Mouse (Mus musculus): Measurements from ENCODE around the gene Dctpp1.
A peak's percentile ranks its signal among the peaks of the same experiment; 100 is the strongest.
"Not testable (repeated sequence)": the region's sequence is repeated elsewhere in the genome, so short reads cannot be mapped to it uniquely, and the experiment has no call there.

The Dctpp1 gene

DNA sequence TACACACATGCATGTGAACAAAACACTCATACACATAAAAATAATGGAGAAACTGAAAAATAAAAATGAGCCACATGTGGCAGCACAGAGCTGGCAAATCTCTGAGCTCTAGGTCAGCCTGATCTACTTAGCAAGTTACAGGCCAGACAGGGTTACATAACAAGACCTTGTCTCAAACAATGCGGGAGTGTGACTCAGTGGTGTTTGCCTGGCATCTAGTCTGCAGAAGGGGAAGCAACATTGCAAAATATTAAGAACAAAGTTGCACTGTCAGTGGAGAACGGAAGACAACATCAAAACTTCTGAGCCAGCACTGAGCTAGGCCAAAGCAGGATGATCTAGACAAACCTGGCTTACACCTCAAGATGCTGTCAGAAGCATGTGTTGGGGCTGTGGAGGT is 9.7 kb upstream of the Dctpp1 start:
- DNase-seq (ENCODE audit: low spot score) = no peak

GRCm38 (mm10) chr7:127263526-127263925 is 3.0 kb upstream of the Dctpp1 start:
- no peak for DNase-seq (ENCODE audit: low spot score)

- DNase-seq (ENCODE audit: low spot score) = no peak
Measured at GRCm38 (mm10) chr7:127262218-127262961, 1.9 kb upstream of the Dctpp1 start.

DNA sequence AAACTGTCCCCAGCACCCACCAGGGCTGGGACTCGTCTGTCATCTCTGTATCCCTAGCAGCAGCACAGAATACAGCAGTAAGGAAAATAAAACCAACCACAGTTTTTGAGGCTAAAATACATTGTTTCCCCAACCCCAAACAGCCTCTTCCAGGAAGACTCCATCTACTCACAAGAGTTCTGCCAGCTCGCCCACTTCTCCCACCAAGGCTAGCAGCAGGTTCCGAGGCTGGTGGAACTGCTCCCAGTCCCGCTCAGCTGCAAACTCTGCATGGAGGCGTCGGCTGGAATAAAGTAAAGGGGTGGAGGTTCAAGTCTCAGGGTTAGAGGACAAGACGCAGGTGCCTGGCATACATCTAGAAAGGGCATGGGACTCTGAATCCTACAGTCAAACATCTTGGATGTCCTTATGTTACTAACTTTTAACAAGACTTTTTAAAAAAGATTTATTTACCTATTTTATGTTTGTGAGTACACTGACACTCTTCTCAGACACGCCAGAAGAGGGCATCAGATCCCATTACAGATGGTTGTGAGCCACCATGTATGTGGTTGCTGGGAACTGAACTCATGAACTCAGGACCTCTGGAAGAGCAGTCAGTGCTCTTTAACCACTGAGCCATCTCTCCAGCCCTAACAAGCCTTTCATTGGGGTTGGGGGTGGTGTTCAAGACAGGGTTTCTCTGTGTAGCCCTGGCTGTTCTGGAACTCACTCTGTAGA is 1.2 kb downstream of the Dctpp1 start:
- DNase-seq (ENCODE audit: low spot score) = no peak

DNA sequence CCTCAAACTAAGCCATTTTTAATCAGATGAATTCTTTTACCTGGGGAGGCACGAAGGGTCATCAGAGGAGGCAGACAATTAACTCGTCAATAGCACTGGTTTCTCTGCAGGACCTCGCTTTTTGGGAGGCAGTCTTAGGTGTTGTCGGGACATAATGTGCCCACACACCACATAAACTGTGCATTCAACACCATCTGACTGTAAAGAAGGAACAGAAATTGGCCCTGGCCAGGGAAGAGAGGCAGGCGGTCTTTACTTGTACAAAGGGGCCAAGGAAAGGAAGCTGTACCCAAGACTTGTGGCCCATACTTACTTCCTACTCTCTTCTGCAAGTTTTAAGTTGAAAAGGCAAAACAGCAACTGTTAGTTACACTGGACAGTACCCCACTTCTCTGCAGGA is 4.0 kb downstream of the Dctpp1 start:
- DNase-seq (ENCODE audit: low spot score) = no peak

DNA sequence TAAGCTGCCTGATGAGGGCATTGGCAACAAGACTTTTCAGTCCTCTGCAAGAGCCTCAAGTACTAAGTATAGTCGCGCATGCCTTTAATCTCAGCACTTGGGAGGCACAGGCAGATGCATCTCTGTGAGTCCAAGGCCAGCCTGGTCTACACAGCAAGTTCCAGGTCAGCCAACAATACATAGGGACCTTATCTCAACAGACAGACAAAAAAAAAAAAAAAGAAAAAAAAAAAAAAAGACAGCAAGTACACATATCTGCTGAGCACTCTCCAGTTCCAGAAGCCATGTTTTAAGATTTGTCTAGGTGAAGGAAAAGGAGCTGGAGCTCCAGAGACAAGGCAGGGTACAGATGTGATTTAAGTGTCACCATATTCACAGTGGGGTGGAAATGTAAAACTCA is 4.5 kb downstream of the Dctpp1 start:
- no peak for DNase-seq (ENCODE audit: low spot score)

- DNase-seq (ENCODE audit: low spot score) = no peak
Measured at GRCm38 (mm10) chr7:127255008-127255407, 5.5 kb downstream of the Dctpp1 start.

DNA sequence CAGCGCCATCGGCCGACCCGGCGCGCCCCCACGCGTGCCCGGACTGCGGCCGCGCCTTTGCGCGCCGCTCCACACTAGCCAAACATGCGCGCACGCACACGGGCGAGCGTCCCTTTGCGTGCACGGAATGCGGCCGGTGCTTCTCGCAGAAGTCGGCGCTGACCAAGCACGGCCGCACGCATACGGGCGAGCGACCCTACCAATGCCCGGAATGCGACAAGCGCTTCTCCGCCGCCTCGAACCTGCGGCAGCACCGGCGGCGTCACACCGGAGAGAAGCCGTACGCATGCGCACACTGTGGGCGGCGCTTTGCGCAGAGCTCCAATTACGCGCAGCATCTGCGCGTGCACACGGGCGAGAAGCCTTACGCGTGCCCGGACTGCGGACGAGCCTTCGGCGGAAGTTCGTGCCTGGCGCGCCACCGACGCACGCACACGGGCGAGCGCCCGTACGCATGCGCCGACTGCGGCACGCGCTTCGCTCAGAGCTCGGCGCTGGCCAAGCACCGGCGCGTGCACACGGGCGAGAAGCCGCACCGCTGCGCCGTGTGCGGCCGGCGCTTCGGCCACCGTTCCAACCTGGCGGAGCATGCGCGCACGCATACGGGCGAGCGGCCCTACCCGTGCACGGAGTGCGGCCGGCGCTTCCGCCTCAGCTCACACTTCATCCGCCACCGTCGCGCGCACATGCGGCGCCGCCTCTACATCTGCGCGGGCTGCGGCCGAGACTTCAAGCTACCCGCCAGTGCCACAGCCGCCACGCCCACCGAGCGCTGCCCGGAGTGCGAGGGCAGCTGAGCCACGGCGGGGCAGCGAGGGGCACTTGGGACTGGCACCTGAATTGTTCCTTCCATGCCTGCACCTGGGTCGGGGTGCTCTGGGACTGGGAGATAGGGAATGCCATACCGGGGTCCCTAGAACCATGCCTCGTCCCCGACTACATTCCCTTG is 6.4 kb downstream of the Dctpp1 start:
- DNase-seq (ENCODE audit: low spot score) = peak; percentile 91

- DNase-seq (ENCODE audit: low spot score) = no peak
Measured at GRCm38 (mm10) chr7:127253341-127253740, 7.2 kb downstream of the Dctpp1 start.

DNA sequence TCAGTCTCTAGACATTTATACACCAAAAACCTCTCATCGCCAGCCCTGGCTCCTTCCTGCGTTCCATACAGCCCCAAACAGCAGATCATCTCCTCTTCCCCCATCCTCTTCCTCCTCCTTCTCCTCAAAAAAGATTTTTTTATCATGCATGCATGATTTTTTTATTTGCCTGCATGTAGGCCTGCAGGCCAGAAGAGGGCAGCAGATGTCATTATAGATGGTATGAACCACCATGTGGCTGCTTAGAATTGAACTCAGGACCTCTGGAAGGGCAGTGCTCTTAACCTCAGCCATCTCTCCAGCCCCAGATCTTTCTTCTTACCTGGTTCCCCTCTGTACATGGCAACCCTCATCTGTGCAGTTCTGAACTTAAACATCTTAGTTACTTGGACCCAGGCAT is 8.1 kb downstream of the Dctpp1 start:
- no peak for DNase-seq (ENCODE audit: low spot score)

DNA sequence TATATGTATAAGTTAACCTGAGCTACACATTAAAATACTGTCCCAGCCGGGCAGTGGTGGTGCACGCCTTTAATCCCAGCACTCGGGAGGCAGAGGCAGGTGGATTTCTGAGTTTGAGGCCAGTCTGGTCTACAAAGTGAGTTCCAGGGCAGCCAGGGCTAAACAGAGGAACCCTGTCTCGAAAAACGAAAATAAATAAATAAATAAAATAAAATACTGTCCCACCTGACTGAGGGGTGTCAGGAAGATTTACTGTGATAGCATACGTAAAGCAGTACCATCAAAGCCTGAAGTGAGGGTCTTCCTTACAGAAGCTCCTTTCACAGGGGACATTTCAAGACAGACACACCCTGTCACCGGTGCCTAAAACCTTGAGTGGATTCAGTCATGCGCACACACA is 10.0 kb downstream of the Dctpp1 start:
- DNase-seq (ENCODE audit: low spot score) = not testable (repeated sequence)

DNA sequence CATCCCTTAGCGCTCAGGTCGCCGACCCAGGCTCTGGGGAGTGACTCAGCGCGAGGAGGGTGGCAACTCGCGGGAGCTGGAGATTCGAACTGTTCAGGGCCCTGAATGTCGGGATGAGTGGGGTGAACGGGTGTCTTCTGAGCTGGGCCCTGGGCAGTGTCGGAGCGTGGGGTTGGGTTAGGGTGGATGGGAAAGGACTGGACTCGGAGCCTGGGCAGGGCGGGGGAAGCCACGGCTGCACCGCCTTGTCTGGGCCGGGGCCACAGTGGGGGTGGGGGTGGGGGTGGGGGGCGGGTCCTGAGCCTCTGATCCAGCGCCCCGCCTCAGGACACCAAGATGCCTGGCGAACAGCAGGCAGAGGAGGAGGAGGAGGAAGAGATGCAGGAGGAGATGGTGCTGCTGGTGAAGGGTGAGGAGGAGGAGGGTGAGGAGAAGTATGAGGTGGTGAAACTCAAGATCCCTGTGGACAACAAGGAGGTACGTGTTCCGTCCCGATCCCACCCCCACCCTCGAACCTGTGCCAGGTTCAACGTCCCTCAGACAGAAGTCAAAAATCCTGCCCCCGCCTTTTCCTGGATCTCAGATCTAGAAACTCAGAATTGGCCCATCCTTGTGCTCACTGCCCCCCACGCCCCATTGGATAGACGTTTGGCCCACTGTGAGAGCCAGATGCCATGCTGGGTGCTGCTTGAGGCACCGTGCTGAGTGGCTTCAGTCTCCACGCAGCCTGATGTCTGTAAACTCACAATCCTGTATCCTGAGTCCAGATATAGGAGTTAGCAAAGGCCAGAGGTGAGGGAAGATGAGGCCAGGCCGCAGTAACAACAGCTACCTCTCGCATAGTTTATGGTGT is 15.6 kb downstream of the Dctpp1 start:
- DNase-seq (ENCODE audit: low spot score) = no peak

- DNase-seq (ENCODE audit: low spot score) = peak; percentile 92
Measured at GRCm38 (mm10) chr7:127243870-127244657, 16.4 kb downstream of the Dctpp1 start, which contains the start of gene Zfp771. Gene Zfp771 (plus strand): TSS chr7:127244274.

- no peak for DNase-seq (ENCODE audit: low spot score)
Measured at GRCm38 (mm10) chr7:127243361-127243867, 17.1 kb downstream of the Dctpp1 start.

- DNase-seq (ENCODE audit: low spot score) = no peak
Measured at GRCm38 (mm10) chr7:127234777-127235176, 25.7 kb downstream of the Dctpp1 start.

DNA sequence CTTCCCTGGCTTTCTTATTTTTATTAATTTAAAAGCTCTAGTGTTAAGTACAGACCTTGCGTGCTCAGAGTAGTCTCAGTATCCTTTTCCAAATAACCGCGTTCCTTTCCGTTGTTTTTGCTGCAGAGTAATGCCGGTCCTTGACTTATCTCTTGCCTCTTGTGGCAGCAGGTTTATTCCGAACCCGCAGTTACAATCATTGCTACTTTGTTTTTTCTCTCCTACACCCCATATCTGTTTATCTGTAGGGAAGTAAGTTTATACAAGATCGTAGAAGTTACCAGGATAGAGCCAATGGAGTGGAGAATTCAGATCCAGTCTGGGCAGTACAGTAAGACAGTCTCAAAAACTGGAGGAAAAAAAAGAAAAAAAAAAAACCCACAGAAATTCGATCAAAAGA is 26.7 kb downstream of the Dctpp1 start:
- DNase-seq (ENCODE audit: low spot score) = no peak

GRCm38 (mm10) chr7:127233368-127233749 is 27.1 kb downstream of the Dctpp1 start:
- no peak for DNase-seq (ENCODE audit: low spot score)

DNA sequence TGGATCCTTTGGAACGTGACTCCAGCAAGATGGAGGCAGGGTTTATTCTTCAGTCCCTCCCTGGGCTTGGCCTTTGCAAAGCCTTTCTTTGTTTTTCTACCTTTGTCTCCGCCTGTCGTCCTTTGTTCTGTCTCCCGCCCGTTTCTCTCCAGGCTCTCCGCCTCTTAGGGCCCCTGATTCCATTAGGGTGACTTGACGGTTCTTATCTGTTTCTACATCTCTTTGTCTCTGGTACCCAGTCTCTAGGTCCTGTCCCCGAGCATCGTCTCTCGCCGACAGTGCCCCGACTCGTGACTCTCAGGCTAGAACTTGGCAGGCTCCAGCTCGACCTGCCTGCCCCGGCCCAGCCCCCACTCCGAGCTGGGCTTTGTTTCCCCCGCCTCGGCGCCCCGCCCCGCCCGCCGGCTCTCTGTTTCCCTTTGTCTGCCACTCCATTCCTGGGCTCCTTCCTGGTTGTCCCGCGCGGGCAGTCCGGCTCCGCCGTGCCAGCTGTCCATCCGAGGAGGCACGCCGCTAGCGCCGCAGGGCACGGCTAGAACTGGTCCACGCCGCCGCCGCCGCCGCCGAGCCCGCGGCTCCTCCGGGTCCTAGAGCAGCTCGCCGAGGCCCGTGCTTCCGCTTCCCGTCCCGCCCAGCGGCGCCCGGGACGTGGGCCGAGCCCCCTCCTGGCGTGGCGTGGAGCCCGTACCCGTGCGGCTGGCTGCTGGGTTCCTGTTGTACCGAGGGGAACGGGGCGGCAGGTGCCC is 27.7 kb downstream of the Dctpp1 start, which contains the start of the genes Zfp553 and Sept1:
Gene Zfp553 (plus strand): TSS at position 440 of the 746 bp plus-strand sequence.
Gene Sept1 (minus strand): TSS at position 509 of the 746 bp plus-strand sequence.
- peak; percentile 76 for DNase-seq (ENCODE audit: low spot score)

- DNase-seq (ENCODE audit: low spot score) = no peak
Measured at GRCm38 (mm10) chr7:127231826-127232621, 28.5 kb downstream of the Dctpp1 start.

Data from urinary bladder, postnatal 25 days (tissue).